Mouse (Mus musculus) layer of hippocampus, postnatal 36 days (tissue): ENCODE measurements around the gene Ryr2. TPM values are rescaled to one million over a fixed set of nuclear protein-coding genes. Genes with fewer than 3 reads are reported as not detected.

Experiments used
- DNase-seq, 2 experiments: peaks; one replicate each; pipeline ENCODE4 v3.0.0; 2022
- total RNA-seq, 2 experiments: library from RNA; stranded (reverse); gene quantifications; 2 replicates each; pipeline ENCODE4 v1.2.3; 2021

Ryr2 gene
- total RNA-seq, 2 experiments from 2014 or later: 237 to 265 TPM

GRCm38 (mm10) chr13:11535874-11536273 is 570.9 kb downstream of the Ryr2 start:
- DNase-seq: no peak

- DNase-seq: no peak
Observed at GRCm38 (mm10) chr13:11533265-11533664, 573.5 kb downstream of the Ryr2 start.

GRCm38 (mm10) chr13:11532014-11532890 is 574.5 kb downstream of the Ryr2 start:
- no peak for DNase-seq

- DNase-seq: no peak
Observed at GRCm38 (mm10) chr13:11523612-11524011, 583.1 kb downstream of the Ryr2 start.

- no peak for DNase-seq
Observed at GRCm38 (mm10) chr13:11520765-11521164, 586.0 kb downstream of the Ryr2 start.

GRCm38 (mm10) chr13:11511540-11512177 is 595.1 kb downstream of the Ryr2 start:
- no peak for DNase-seq

Other genes with a start within 250 kb of the Ryr2 start
- gene Mtr, start 151.2 kb upstream of the Ryr2 start, total RNA-seq: 10 to 100 TPM; 19.5 to 19.8 TPM
- 10 to 100 TPM; 19.0 to 19.9 TPM for gene Actn2, start 233.8 kb upstream of the Ryr2 start, total RNA-seq